Mouse (Mus musculus): ENCODE results near the gene Cops7a.

Cops7a gene

GRCm38 (mm10) chr6:124959960-124960359, 5.4 kb downstream of the Cops7a start:
- DNase-seq (ENCODE audit: low spot score in 2 of 2) = no peak

GRCm38 (mm10) chr6:124958127-124958526, 7.2 kb downstream of the Cops7a start:
- DNase-seq (ENCODE audit: low spot score in 2 of 2) = no peak

GRCm38 (mm10) chr6:124955212-124955611, 10.1 kb downstream of the Cops7a start:
- no peak for DNase-seq (ENCODE audit: low spot score in 2 of 2)

- DNase-seq (ENCODE audit: low spot score in 2 of 2) = no peak
Observed at GRCm38 (mm10) chr6:124953991-124954715, 11.2 kb downstream of the Cops7a start.

GRCm38 (mm10) chr6:124943526-124943925, 21.8 kb downstream of the Cops7a start:
- DNase-seq (ENCODE audit: low spot score in 2 of 2) = no peak

- no peak for DNase-seq (ENCODE audit: low spot score in 2 of 2)
Observed at GRCm38 (mm10) chr6:124941679-124942078, 23.7 kb downstream of the Cops7a start.

GRCm38 (mm10) chr6:124938554-124938953, 26.8 kb downstream of the Cops7a start:
- DNase-seq (ENCODE audit: low spot score in 2 of 2) = no peak

- DNase-seq (ENCODE audit: low spot score in 2 of 2) = no peak
Observed at GRCm38 (mm10) chr6:124937493-124937892, 27.8 kb downstream of the Cops7a start.

GRCm38 (mm10) chr6:124936681-124937080, 28.7 kb downstream of the Cops7a start:
- DNase-seq (ENCODE audit: low spot score in 2 of 2) = no peak

- DNase-seq (ENCODE audit: low spot score in 2 of 2) = no peak
Observed at GRCm38 (mm10) chr6:124934670-124935069, 30.7 kb downstream of the Cops7a start.

- no peak for DNase-seq (ENCODE audit: low spot score in 2 of 2)
Observed at GRCm38 (mm10) chr6:124933127-124933526, 32.2 kb downstream of the Cops7a start.

GRCm38 (mm10) chr6:124932314-124932695, 33.0 kb downstream of the Cops7a start:
- no peak for DNase-seq (ENCODE audit: low spot score in 2 of 2)

- peak in 1 of 2 experiments; percentile 54 for DNase-seq (ENCODE audit: low spot score in 2 of 2)
Observed at GRCm38 (mm10) chr6:124931525-124932313, 33.6 kb downstream of the Cops7a start.

GRCm38 (mm10) chr6:124930754-124931524, 34.4 kb downstream of the Cops7a start, which contains the start of gene Mlf2:
Gene Mlf2, plus strand, starts transcription at chr6:124931386.
- DNase-seq (ENCODE audit: low spot score in 2 of 2) = peak; percentile 98 to 99

- no peak for DNase-seq (ENCODE audit: low spot score in 2 of 2)
Observed at GRCm38 (mm10) chr6:124930231-124930630, 35.1 kb downstream of the Cops7a start.

GRCm38 (mm10) chr6:124925941-124926340, 39.4 kb downstream of the Cops7a start:
- DNase-seq (ENCODE audit: low spot score in 2 of 2) = no peak

GRCm38 (mm10) chr6:124925173-124925793, 40.1 kb downstream of the Cops7a start:
- peak in 1 of 2 experiments; percentile 3 for DNase-seq (ENCODE audit: low spot score in 2 of 2)

GRCm38 (mm10) chr6:124921539-124921938, 43.8 kb downstream of the Cops7a start:
- no peak for DNase-seq (ENCODE audit: low spot score in 2 of 2)

GRCm38 (mm10) chr6:124920318-124921085, 44.8 kb downstream of the Cops7a start:
- no peak for DNase-seq (ENCODE audit: low spot score in 2 of 2)

- DNase-seq (ENCODE audit: low spot score in 2 of 2) = peak in 1 of 2 experiments; percentile 55
Observed at GRCm38 (mm10) chr6:124919695-124920317, 45.5 kb downstream of the Cops7a start, which contains the start of gene Ptms. Gene Ptms, minus strand, starts transcription at chr6:124920103.
